Mouse (Mus musculus): ENCODE measurements around the gene Elobl.

GRCm38 (mm10) chr11:88951576-88951975 is 15.2 kb downstream of the Elobl start:
- TF ChIP-seq CTCF (IDR thresholded peaks at IDR 0.05; ENCODE audit: low read depth, low read length) (no peak), POLR2A (IDR thresholded peaks at IDR 0.05; ENCODE audit: borderline replicate concordance, low read depth, low read length) (no peak)
